13 mouse cellular contexts compared by ENCODE assay signal in genomic region chr7:71587626-71588025, GRCm38 (mm10).
DNase-seq lines count a peak whose midpoint lies in the region; ATAC-seq lines count a peak whose summit lies in the region.
"Had no signal": no experiment of that assay in that cellular context is flagged by ENCODE, and none has a peak within 500 bp of the region (broad histone marks: within the 10 kb centered on the region; RNA-seq: fewer than 3 reads in every experiment).

No protein-coding gene starts in this region.

- H3K27ac ChIP-seq in heart, embryonic 15.5 days: peak overlapping the region; percentile 30; the same call in 1 of the 2 replicates
- H3K27ac ChIP-seq in forebrain, embryonic 12.5 days: no peak overlapping the region
- H3K27ac ChIP-seq: liver, embryonic 13.5 days; macrophage; neural tube, embryonic 12.5 days had no signal

- no peak overlapping the region for H3K4me2 ChIP-seq in heart, embryonic 15.5 days
- H3K4me2 ChIP-seq in forebrain, embryonic 12.5 days: no peak overlapping the region
- H3K4me2 ChIP-seq: liver, embryonic 13.5 days; neural tube, embryonic 12.5 days had no signal

- peak; percentile 8 for DNase-seq in adrenal gland, adult 8-10 months
- peak; percentile 47 for DNase-seq in adrenal gland, postnatal 10 days
- peak; percentile 47 for DNase-seq in kidney, adult 9 months
- DNase-seq in spleen, postnatal 14 days (ENCODE audit: low spot score in 2 of 2): no peak
- DNase-seq in ovary, postnatal 10 days (ENCODE audit: low spot score): no peak
- DNase-seq: cerebellum, postnatal 10 days; layer of hippocampus, adult 9-11 months; liver, embryonic 13.5 days; thymus, postnatal 25 days had no signal

- no peaks in the 10 kb centered on the region for H3K27me3 ChIP-seq in heart, embryonic 15.5 days
- H3K27me3 ChIP-seq in forebrain, embryonic 12.5 days: no peaks in the 10 kb centered on the region
- H3K27me3 ChIP-seq: liver, embryonic 13.5 days; neural tube, embryonic 12.5 days had no signal

- no peak overlapping the region for H3K9ac ChIP-seq in heart, embryonic 15.5 days
- H3K9ac ChIP-seq in forebrain, embryonic 12.5 days: no peak overlapping the region
- H3K9ac ChIP-seq: liver, embryonic 13.5 days; neural tube, embryonic 12.5 days had no signal

- ATAC-seq in heart, embryonic 15.5 days (replicated peaks; ENCODE audit: insufficient number of reproducible peaks, insufficient read depth, low FRiP score, low read depth): 0 out of 2 replicates have a peak, but pooled peaks have one; percentile 39
- no peak for ATAC-seq in forebrain, embryonic 12.5 days (ENCODE audit: low FRiP score)

- H3K4me1 ChIP-seq in heart, embryonic 15.5 days (replicated peaks): no peaks in the 10 kb centered on the region
- no peaks in the 10 kb centered on the region for H3K4me1 ChIP-seq in forebrain, embryonic 12.5 days
- H3K4me1 ChIP-seq: liver, embryonic 13.5 days; neural tube, embryonic 12.5 days had no signal

- no peaks in the 10 kb centered on the region for H3K36me3 ChIP-seq in heart, embryonic 15.5 days
- H3K36me3 ChIP-seq in forebrain, embryonic 12.5 days (replicated peaks): no peaks in the 10 kb centered on the region
- H3K36me3 ChIP-seq: liver, embryonic 13.5 days; neural tube, embryonic 12.5 days had no signal

- H3K4me3 ChIP-seq in heart, embryonic 15.5 days: no peak overlapping the region
- no peak overlapping the region for H3K4me3 ChIP-seq in forebrain, embryonic 12.5 days (replicated peaks)
- H3K4me3 ChIP-seq: liver, embryonic 13.5 days; neural tube, embryonic 12.5 days had no signal

- 68% methylated on average over 5 of the region's 5 CpGs for WGBS in heart, embryonic 15.5 days
- WGBS in forebrain, embryonic 12.5 days: 81% methylated on average over 5 of the region's 5 CpGs

- H3K9me3 ChIP-seq in heart, embryonic 15.5 days (replicated peaks): no peaks in the 10 kb centered on the region
- no peaks in the 10 kb centered on the region for H3K9me3 ChIP-seq in forebrain, embryonic 12.5 days
- H3K9me3 ChIP-seq: liver, embryonic 13.5 days; neural tube, embryonic 12.5 days had no signal

Comparison
In these comparisons a context has a peak if more than half of its experiments do, and no peak if none do; other contexts are left out.
1. DNase-seq: peak in adrenal gland, adult 8-10 months (single experiment), adrenal gland, postnatal 10 days (single experiment) and kidney, adult 9 months (single experiment); none in spleen, postnatal 14 days (0 of 2) and ovary, postnatal 10 days (single experiment).